Mouse (Mus musculus) gastrocnemius, postnatal 36 days (tissue): ENCODE results near the gene Fgfr2. TPM values are rescaled to one million over a fixed set of nuclear protein-coding genes. Genes with fewer than 3 reads are reported as not detected.
A peak's percentile ranks its signal among the peaks of the same experiment; 100 is the strongest.

ENCODE experiments used
- DNase-seq, 2 experiments: peaks; one replicate each; pipeline ENCODE4 v3.0.0; 2022
- intact Hi-C: fragments of 180-260 bp; cut with DNase I; formaldehyde crosslinking; loops from one replicate; pipeline ENCODE4 v1.15.1; 2025
- total RNA-seq, 2 experiments: library from RNA; stranded (reverse); gene quantifications; 2 replicates each; pipeline ENCODE4 v1.2.3; 2021

The Fgfr2 gene
- total RNA-seq, 2 experiments from 2014 or later, result 0.28 to 0.49 TPM

GRCm38 (mm10) chr7:130590081-130590828, 2532.9 kb downstream of the Fgfr2 start:
- intact Hi-C loops, result no loop called here
- DNase-seq, result no peak

DNA sequence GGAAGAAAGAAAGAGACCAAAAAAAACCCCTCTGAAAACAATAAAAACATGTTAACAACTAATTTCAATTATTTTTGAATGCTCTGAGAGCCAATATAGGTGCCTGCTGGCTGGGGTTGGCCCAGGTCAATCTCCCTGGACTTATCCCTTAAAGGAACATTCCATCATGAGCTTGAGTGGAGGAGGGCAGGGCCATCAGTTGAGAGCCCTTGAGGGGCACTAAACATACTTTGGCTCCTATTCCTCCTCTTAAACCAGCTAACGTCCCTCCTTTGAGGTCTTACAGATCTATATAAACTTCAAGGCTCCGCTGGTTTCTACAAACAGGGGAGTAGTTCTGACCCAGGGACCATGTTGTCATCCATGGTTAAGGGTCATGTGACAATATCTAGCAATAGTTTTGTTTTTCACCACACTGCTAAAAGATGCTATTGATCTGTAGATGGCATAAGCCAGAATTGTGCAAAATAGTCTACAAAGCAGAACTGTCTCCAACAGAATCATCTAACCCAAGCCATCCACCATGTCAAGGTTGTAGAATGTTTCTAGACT, 2536.6 kb downstream of the Fgfr2 start:
- DNase-seq, result no peak
- intact Hi-C loops, result no loop called here

DNA sequence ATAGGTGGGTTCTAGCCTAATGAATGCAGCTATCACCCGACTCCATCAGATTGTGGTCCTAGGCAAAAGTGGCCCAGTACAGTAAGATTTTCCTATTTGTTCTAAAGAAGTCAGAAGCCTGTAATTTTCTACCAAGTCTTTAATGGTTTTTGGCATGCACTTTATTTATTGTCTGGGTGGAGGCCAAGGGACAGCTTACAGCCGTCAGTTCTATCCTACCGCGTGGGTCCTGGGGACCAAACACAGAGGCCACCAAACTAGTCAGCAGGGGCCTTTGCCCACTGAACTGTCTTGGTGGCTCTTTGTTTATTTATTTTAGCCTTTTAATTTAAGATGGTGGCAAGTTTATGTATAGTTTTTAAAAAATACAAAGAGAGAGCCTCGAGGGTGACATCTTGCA, 2544.5 kb downstream of the Fgfr2 start:
- intact Hi-C loops, result no loop called here
- DNase-seq, result no peak

DNA sequence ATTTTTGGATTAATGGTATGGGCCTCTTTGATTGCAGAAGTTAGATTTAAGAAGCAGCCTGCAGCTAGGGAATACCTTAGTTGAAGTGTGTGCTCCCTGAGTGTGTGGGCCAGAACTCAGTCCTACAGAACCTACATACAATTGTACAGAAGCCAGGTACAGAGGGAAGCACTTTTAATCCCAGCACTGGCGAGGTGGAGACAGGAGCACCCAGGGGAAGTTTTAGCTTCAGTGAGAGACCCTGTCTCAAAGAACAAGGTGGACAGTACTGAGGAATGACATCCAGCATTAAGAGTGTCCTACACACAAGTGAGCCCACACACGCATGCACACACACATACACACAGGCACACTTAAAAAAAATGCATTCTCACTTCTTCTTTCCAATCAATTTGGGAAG, 2545.1 kb downstream of the Fgfr2 start:
- DNase-seq, result no peak
- intact Hi-C loops, result no loop called here

DNA sequence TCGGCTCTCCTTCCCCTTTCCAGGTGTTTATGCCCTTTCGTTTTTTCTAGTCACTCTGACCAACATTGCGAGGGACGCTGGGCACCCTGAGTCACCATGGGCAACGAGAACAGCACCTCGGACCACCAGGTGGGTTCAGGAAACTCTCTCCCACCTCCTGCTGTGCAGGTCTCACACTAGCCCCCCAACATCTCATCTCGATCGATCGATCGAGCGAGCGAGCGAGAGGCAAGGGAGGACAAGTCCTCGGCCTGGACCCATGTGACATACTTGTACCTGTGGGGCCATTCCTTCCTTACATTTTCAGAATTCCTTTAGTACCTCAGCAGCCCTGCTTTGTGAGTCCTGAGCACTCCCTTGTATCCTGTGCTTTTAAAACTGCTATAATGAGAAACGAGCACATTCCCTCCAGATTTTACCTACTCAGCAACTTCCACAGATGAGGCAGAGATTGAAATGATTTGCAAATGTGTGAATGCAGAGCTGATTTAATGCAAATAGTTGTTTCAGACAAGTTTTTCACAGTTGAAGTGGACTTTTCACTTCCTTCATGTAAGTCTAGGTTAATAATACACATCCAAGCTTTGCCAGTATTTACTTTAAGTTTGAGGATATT, 2545.7 kb downstream of the Fgfr2 start, which contains the start of gene Tacc2:
Gene Tacc2 (plus strand): TSS at position 51 of the 616 bp plus-strand sequence.
- intact Hi-C loops, result no loop called here
- DNase-seq, result no peak

- intact Hi-C loops, result no loop called here
- DNase-seq, result no peak
Observed at GRCm38 (mm10) chr7:130576981-130577380, 2546.2 kb downstream of the Fgfr2 start.

- intact Hi-C loops, result no loop called here
- DNase-seq, result no peak
Observed at GRCm38 (mm10) chr7:130574211-130574991, 2548.7 kb downstream of the Fgfr2 start.

GRCm38 (mm10) chr7:130573746-130574145, 2549.4 kb downstream of the Fgfr2 start:
- no peak for DNase-seq
- intact Hi-C loops, result no loop called here

DNA sequence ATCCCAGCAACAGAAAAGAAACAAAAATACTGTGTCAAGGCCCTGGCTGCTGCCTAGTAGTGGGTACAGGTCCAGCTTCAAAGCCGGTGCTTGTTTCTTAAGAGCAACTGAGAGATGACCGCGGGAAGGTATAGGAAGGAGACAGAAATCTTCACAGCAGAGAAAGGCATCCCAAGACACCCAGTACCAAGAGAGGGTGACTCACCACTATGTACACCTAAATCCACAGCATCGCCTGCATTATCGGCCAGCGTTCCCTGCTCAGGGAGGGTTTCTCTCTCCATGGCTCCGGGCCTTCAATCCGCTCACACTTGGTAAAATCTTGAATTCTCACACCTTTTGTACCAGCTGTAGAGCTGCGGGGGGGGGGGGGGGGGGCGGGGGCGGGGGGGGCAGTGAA, 2550.3 kb downstream of the Fgfr2 start, which contains the start of gene Nsmce4a:
Gene Nsmce4a (minus strand): TSS at position 298 of the 400 bp plus-strand sequence.
- DNase-seq, result no peak
- intact Hi-C loops, result no loop called here

GRCm38 (mm10) chr7:130570472-130570871, 2552.7 kb downstream of the Fgfr2 start:
- intact Hi-C loops, result no loop called here
- no peak for DNase-seq

DNA sequence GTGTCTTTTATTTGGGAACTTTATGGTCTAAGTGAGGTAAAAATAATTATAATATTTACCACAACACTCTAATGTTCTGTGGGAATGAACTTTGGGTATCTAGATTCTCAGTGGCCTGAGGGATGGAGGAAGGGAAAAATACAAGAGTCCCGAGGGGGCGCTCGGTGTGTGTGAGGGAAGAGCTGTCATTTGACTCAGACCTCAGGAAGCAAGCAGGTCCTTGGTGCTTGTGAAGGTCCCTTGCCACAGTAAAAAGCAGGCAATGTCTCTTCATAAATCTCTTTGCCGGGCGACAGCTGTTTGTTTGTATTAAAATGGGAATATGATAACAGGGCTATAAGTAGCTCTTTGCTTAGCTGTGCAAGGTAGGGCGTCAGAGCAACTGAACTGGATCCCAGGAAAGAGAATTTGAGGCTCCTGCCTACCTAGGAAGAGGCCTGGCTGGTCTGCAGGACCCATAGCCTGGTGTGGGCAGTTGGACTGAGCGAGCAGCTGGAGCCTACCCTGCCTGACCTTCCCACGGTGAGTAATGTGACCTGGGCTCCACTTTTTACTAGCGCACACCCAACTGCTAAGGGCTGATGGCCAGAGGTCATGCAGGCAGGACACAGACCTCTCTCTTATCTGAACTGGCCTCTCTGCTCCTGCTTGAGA, 2554.2 kb downstream of the Fgfr2 start:
- intact Hi-C loops, result no loop called here

DNA sequence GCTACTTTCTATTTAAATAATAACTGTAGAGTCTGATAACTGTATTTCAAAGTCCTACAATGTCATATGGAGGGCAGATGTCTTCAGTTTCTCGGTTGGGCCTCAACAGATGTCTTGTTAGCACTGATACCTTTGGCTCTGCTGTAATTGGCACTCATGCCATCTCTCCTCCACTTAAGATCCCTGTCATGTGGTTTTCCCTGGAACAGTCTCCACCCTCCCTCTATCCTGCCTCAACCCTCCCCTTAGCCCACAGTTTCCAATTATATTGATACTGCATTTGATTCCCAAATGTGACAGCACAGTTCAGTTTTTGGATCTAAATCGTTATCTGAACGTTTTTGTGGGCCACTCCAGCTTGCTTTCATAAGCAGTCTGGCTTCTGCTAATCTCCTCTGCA, 2558.6 kb downstream of the Fgfr2 start:
- intact Hi-C loops, result no loop called here
- DNase-seq, result no peak

More for the DNA sequence above, 2554.2 kb downstream of the Fgfr2 start:
- peak in 1 of 2 experiments; percentile 43 for DNase-seq

DNA sequence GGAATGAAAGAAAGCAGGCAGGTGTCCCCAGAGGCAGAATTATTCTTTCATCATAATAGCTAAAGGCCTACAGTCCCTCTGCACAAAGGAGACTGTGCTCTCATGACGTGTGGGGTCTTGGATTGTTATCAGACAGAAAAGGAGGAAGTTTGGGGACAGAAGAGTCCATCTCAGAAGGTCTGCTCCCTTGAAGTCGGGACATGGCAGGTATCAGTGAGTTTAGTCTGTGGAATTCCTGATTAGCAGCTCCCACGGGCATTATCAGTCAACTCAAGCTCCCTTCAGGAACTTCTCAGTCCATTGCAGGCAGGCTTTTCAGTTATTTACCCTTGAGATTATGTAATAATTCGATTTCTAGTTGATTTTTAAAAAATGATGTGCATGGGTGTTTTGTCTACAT, 2559.3 kb downstream of the Fgfr2 start:
- intact Hi-C loops, result no loop called here
- no peak for DNase-seq

GRCm38 (mm10) chr7:130563276-130563675, 2559.9 kb downstream of the Fgfr2 start:
- DNase-seq, result no peak
- intact Hi-C loops, result no loop called here

- intact Hi-C loops, result no loop called here
- DNase-seq, result no peak
Observed at GRCm38 (mm10) chr7:130560933-130561332, 2562.2 kb downstream of the Fgfr2 start.

DNA sequence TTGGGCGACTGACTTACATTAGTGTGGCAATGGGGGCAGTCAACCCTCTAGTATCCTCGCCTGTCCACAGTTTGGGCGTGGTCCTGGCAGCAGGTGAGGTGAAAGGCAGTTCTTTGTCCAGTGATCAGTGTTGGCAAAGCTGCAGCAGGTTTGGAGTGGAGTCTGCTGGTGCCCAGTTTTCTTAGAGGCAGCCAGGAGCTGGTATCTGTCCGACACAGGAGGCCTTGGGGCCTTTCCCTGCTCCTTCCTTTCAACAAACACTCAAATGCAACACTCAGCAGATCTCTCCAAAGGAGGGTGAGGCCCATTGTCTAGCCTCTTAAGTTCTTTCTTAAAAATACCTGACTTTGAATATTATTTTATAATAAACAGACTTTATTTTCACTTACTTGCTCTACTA, 2564.6 kb downstream of the Fgfr2 start:
- intact Hi-C loops, result no loop called here
- no peak for DNase-seq

DNA sequence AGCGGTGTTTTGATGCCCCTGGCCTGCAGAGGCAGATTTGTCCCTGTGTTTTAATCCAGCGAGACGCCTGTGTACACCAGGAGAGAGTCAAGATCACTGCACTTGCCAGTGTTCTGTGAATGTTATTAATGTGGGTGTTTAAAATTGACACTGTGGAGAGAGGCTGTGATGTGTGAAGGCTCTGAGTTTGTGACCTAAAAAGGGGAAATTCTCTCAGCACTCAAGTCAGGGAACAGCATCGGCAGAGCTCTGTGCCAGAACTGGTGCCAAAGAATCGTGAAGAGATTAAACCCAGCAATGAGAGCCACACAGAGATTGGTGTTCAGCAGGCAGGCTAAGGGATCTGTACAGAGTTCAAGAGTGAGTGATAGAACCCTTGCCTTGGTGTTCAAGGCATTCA, 2567.6 kb downstream of the Fgfr2 start:
- intact Hi-C loops, result no loop called here
- no peak for DNase-seq

DNA sequence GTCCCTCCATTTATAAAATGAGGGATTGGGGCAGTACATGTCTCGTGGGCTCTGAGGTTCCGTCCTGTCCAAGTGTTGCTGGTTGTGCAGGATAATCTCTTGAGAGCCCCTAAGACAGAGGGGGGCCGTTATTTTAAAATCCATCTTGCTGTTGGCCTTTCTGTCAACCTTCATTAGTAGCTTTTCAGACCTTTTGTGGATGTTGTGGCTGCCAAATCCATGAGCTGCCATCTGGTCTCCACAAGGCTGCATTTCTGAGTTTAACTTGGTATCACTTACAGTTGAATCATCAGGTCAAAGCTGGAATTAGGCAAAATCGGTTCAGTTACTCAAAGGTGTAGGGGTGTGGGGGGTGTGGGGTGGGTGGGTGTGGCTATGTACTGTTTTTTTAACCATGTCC, 2569.8 kb downstream of the Fgfr2 start:
- DNase-seq, result no peak
- intact Hi-C loops, result no loop called here

- intact Hi-C loops, result no loop called here
Observed at GRCm38 (mm10) chr7:130552780-130553179, 2570.4 kb downstream of the Fgfr2 start.

DNA sequence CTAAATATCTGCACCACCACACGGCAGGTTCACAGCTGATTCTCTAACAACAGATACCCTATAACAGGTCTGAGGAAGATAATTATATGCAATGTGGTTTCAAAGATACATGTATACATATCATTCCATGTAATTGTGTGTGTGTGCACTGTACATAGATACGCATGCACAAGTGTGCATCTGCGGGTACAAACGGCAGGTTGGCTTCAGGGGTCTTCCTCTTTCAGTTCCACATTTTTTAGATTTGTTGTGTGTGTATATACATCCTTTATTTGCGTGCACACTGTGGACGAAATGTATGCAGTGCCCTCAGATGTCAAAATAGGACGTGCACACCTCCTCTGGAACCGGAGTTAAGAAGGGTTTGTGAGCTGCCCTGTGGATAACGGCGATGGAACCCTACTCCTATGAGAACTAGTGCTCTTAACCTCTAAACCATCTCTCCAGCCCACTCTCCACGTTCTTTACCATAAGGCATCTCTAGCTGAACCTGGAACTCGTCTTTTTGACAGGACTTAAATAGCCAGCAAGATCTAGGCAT, 2575.4 kb downstream of the Fgfr2 start:
- no peak for DNase-seq
- intact Hi-C loops, result loop anchor here (5.0 kb wide), 1 partner anchor 55 kb away; no protein-coding TSS in a partner anchor

More at GRCm38 (mm10) chr7:130552780-130553179, 2570.4 kb downstream of the Fgfr2 start:
- DNase-seq, result peak; percentile 52 to 65
